Mouse (Mus musculus) spleen, postnatal 14 days (tissue): Measurements from ENCODE around the gene Slc7a1.
"Not testable (repeated sequence)": the region's sequence is repeated elsewhere in the genome, so short reads cannot be mapped to it uniquely, and the experiment has no call there.

ENCODE experiments used
- DNase-seq, 2 experiments: peaks; one replicate each; pipeline ENCODE4 v3.0.0; 2021 to 2022; ENCODE audit warnings: low spot score in 2 of 2

Gene Slc7a1

DNA sequence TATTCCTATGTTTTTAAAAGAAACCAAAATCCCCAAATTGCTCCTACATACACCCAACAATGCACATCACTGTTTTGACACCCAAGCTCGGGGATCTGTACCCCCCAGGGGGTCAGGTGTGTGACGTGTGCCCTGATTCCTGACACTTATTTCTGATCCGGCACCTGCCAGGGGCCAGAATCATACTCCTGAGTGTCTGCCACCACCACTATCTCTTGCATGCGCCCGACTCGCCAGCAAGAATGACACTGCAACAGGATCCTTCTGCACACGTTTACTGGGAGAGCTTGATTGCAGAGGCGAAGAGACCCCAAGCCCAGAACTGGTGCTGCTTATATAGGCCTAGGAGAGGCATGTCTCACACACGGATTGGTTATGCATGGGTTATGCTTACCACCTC, 73.4 kb downstream of the Slc7a1 start:
- DNase-seq: not testable (repeated sequence)

DNA sequence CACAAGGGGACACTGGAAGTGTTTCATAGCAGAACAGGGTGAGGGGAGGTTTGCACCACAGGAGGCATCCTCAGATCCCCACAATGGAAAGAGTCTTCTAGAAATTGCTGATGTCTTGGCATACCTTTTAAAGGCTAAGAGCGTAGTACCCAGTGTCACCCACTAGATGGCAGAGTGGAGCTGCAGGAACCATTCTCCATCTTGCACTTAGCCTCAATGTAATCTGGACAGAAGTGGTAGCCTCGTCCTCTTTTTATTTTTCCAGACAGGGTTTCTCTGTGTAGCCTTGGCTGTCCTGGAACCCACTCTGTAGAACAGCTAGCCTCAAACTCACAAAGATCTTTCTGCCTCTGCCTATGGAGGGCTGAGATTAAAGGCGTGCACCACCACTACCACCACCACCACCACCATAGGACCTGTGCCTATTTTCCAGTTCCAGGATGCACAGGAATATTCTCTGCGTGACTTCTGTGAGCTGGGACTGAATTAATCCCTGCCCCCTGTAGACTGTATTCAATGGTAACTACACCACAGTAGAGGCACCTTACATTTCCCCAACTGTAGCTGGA, 74.3 kb downstream of the Slc7a1 start:
- DNase-seq: peak in 1 of 2 experiments; percentile 44

GRCm38 (mm10) chr5:148314931-148315330, 84.8 kb downstream of the Slc7a1 start:
- DNase-seq: no peak

DNA sequence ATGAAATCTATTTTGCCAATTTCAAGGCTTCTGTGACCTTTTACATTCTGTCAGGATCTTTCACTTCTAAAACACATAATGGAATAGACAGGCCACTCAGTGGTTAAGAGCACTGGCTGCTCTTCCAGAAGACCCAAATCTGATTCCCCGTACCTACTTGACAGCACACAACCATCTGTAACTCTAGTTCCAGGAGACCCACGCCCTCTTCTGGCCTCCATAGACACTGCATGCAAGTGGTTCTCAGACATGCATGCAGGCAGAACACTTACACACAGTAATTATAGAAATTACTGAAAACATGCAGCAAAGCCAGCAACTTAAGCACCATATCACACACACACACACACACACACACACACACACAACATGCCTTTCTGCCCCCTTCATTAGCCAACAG, 87.3 kb downstream of the Slc7a1 start:
- DNase-seq: no peak

DNA sequence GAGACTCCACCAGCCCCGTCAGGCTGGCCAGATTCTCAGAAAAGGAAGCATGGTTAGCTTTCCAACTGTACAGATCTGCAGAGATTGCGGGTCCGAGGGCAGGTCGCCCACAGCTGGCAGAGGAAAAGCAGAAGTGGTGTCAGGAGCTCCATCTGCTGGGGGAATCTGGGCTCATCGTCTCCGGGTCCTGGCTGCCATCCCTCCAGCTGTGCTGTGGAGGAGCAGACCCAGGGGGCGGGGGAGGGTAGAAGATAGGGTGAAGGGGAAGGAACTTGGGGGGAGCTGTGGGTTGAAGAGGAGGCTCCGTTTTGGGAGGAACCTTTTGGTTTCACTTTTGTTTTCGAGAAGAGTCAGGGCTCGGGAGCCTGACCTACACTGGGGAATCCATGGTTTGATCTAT, 88.9 kb downstream of the Slc7a1 start:
- DNase-seq: no peak

GRCm38 (mm10) chr5:148304112-148304511, 95.6 kb downstream of the Slc7a1 start:
- no peak for DNase-seq

DNA sequence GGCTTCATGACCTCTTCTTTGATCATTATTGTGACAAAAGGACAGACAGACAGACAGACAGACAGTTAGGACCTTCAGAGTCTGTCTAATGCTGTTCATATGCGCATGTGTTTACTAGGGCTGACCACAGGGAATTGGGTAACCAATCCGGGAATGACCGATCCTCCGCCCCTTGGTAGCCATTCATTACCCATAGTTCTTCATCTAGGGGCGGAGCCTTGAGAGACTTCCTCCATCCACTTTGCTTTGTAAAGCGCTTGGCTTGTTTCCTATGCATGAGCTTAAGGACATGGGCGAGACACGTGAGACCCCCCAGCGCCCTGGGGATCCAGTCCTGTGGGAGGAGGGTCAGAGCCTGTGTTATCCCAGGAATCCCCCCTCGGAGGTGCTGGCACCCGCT, 96.7 kb downstream of the Slc7a1 start:
- no peak for DNase-seq

GRCm38 (mm10) chr5:148293346-148293745, 106.4 kb downstream of the Slc7a1 start:
- DNase-seq: peak in 1 of 2 experiments; percentile 24

GRCm38 (mm10) chr5:148292862-148293261, 106.8 kb downstream of the Slc7a1 start:
- no peak for DNase-seq

DNA sequence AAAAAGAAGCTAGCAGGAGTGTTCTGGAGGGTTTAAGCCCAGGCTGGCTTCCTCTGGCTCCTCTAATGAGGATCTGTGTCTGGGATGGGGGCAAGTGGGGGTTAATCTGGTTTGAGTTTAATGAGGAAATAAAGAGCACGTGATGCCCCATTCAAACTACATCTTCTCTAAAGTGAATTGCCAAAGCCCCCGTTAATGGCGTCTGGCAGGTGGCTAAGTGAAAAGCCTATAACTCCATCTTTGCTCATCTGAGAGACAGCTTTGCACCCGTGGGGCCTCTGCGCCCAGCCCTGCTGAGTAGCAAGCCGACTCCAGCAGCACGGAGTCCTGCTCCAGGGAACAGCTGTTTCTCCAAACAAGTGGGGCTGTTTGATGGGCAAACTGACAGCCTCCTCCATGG, 109.8 kb downstream of the Slc7a1 start:
- no peak for DNase-seq

DNA sequence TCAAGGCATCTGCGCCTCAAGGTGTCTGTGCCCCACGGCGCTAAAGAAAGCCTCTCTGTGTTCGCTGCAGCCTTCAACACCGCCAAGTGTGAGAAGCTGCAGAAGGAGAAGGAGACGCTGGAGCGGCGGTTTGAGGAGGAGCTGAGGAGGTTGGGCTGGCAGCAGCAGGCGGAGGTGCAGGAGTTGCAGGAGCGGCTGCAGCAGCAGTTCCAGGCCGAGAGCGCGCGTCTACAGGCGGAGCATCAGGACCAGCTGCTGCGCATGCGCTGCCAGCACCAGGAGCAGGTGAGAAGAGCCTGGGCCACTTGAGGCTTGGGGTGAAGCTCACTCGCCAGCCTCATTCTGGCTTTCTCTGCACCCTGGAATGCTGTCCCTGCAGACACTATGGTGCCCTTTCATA, 110.9 kb downstream of the Slc7a1 start:
- no peak for DNase-seq

DNA sequence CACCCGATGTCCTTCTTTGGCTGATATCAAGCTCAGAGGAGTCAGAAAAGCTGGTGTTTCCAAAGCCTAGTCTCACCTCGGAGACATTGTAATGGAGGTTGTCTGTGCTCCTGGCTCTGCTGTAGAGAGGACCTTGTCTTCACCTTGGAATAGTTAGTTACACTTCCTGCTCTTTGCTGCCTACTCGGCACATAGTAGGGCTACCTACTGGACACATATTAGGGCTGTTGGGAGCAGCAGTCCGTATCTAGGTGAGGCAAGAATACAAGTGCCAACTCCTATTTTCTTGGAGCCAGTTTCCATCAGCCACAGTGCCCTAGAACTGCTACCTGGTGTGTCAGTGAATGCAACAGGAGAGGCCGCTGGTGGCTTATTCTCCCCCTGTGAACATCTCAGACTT, 112.2 kb downstream of the Slc7a1 start:
- no peak for DNase-seq

- no peak for DNase-seq
Measured at GRCm38 (mm10) chr5:148283584-148283983, 116.1 kb downstream of the Slc7a1 start.

DNA sequence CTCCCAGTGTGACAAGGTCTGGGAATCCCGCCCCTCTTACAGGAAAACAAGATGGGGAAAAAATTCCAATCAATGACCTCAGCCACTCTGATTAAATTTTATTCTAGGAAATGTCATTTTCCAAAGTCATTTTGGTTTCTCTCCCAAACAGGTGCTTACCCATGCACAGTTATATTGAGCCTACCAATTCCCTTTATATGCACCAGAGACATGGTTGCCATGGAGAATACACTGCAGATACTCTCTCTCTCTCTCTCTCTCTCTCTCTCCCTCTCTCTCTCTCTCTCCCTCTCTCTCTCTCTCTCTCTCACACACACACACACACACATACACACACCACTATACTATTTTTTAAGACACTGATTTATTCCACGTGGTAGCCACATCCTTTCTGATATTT, 116.5 kb downstream of the Slc7a1 start:
- no peak for DNase-seq

DNA sequence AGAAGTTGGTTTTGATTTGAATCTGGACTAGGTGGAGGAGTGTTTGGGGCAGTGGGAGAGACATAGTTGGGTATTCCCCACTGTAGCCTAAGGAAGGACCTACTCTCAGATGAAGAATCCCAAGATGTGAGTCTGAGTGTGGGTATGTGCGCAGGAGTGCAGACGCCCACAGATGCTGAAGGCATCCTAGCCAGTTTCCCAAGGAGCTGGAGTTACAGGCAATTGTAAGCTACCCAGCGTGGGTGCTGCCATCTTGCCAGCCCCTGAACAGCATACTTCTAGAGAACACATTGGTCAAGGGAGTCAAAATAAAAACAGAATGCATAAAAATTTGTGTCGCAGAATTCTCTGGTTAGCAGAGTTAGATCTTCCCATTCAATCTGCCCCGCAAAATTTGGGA, 117.1 kb downstream of the Slc7a1 start:
- no peak for DNase-seq

- DNase-seq: no peak
Measured at GRCm38 (mm10) chr5:148282093-148282492, 117.6 kb downstream of the Slc7a1 start.

GRCm38 (mm10) chr5:148280321-148280720, 119.4 kb downstream of the Slc7a1 start:
- DNase-seq: no peak

DNA sequence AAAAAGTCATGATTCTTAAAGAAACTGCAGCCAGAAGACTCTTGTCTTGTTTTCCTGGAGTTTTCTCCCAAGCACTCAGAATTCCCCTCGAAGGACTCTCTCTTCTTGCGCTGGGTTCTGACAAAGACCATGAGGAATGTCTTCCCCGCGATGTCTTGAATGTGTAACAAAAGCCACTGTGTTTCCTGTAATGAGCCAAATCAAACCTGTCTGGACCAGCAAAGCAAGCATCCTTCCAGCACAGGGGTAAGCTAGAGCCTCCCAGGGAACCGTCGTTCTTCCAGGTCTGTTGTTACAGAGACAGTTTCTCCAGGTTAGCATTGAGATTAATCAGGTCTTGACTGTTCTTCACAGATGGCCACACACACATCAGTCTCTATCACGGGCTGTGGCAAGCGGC, 121.5 kb downstream of the Slc7a1 start:
- DNase-seq: no peak
